Mouse (Mus musculus) stomach, postnatal 0 days (tissue): ENCODE measurements at regions not wholly inside any gene's neighbourhood (a gene's known extent, or its start where the extent isn't known, plus 50 kb on each side); places are given as distances from the start of the nearest gene placed in this dataset.
A peak's percentile ranks its signal among the peaks of the same experiment; 100 is the strongest.

Experiments
- ATAC-seq: fragments of 200-750 bp; cut with Nextera tagmentation; 2 replicates; pipeline ENCODE4 v1.8.0; 2017; ENCODE audit not compliant: low FRiP score, low TSS enrichment
- DNase-seq: peaks from one replicate; pipeline ENCODE4 v3.0.0-alpha.2; 2016; ENCODE audit warnings: low spot score
- H3K27ac ChIP-seq: fragments of 300-500 bp; sonication (generic); replicated peaks from 2 replicates; pipeline ENCODE4 v1.5.1; 2014; ENCODE audit warnings: mild to moderate bottlenecking, control low read depth
- H3K27me3 ChIP-seq: fragments of 300-500 bp; sonication (generic); 2 replicates; pipeline ENCODE4 v1.6.1; 2014; ENCODE audit warnings: low read length; ENCODE audit not compliant: control insufficient read depth, insufficient read depth
- H3K36me3 ChIP-seq: fragments of 300-500 bp; sonication (generic); 2 replicates; pipeline ENCODE4 v1.6.1; 2014; ENCODE audit warnings: low read length, mixed read lengths; ENCODE audit not compliant: control insufficient read depth, insufficient read depth
- H3K4me1 ChIP-seq: fragments of 300-500 bp; sonication (generic); replicated peaks from 2 replicates; pipeline ENCODE4 v1.6.1; 2014; ENCODE audit warnings: antibody characterized with exemption; ENCODE audit not compliant: control insufficient read depth, insufficient read depth
- H3K4me2 ChIP-seq: fragments of 300-500 bp; sonication (generic); replicated peaks from 2 replicates; pipeline ENCODE4 v1.6.1; 2014; ENCODE audit warnings: low read depth, mild to moderate bottlenecking, control low read depth, moderate library complexity
- H3K4me3 ChIP-seq: fragments of 300-500 bp; sonication (generic); 2 replicates; pipeline ENCODE4 v1.5.1; 2014; ENCODE audit warnings: low read depth, low read length, control low read depth
- H3K9ac ChIP-seq: fragments of 300-500 bp; sonication (generic); 2 replicates; pipeline ENCODE4 v1.6.1; 2014; ENCODE audit warnings: mild to moderate bottlenecking, low read length, control low read depth, mixed read lengths
- H3K9me3 ChIP-seq: fragments of 300-500 bp; sonication (generic); 2 replicates; pipeline ENCODE4 v1.6.1; 2016; ENCODE audit warnings: low read length; ENCODE audit not compliant: control insufficient read depth
- CTCF ChIP-seq: IDR thresholded peaks from 2 replicates; pipeline ENCODE4 v1.5.1; 2016; ENCODE audit warnings: antibody characterized with exemption, low read depth, mild to moderate bottlenecking, moderate library complexity
- EP300 ChIP-seq: optimal IDR thresholded peaks from 2 replicates; pipeline ENCODE3; 2016; ENCODE audit warnings: antibody characterized with exemption
- WGBS: fragments of 180-500 bp; shearing (Covaris S2); extraction: QIAGEN DNeasy Blood & Tissue Kit; methylation state at CpG from one replicate; pipeline ENCODE4 v1.1.7; 2014; 5-methylcytosine and 5-hydroxymethylcytosine counted together

- Histone ChIP-seq H3K27ac (no peak overlapping the region), H3K27me3 (no peaks in the 10 kb centered on the region), H3K36me3 (no peaks in the 10 kb centered on the region), H3K4me2 (no peak overlapping the region), H3K9me3 (no peaks in the 10 kb centered on the region), H3K9ac (no peak overlapping the region), H3K4me1 (no peaks in the 10 kb centered on the region), H3K4me3 (no peak overlapping the region)
- TF ChIP-seq CTCF = no peak
- TF ChIP-seq EP300 = no peak
- DNase-seq = no peak
- 80% methylated on average over 3 of the region's 3 CpGs for WGBS
- no peak for ATAC-seq
Measured at GRCm38 (mm10) chr3:15068256-15068655, 182.2 kb downstream of the Car2 start.

GRCm38 (mm10) chr3:15071030-15071883 lies 185.2 kb downstream of the Car2 start:
- no peak overlapping the region for H3K4me3 ChIP-seq
- no peak overlapping the region for H3K4me2 ChIP-seq
- 60% methylated on average over 6 of the region's 6 CpGs for WGBS
- H3K36me3 ChIP-seq = no peaks in the 10 kb centered on the region
- no peak for ATAC-seq
- no peaks in the 10 kb centered on the region for H3K4me1 ChIP-seq
- no peak overlapping the region for H3K27ac ChIP-seq
- no peak overlapping the region for H3K9ac ChIP-seq
- H3K9me3 ChIP-seq = no peaks in the 10 kb centered on the region
- TF ChIP-seq EP300 = no peak
- TF ChIP-seq CTCF = no peak
- peak; percentile 16 for DNase-seq
- no peaks in the 10 kb centered on the region for H3K27me3 ChIP-seq

- no peak overlapping the region for H3K9ac ChIP-seq
- no peak overlapping the region for H3K4me2 ChIP-seq
- no peaks in the 10 kb centered on the region for H3K4me1 ChIP-seq
- ATAC-seq (no peak), DNase-seq (no peak)
- no peaks in the 10 kb centered on the region for H3K9me3 ChIP-seq
- no peaks in the 10 kb centered on the region for H3K27me3 ChIP-seq
- TF ChIP-seq CTCF = no peak
- no peak for TF ChIP-seq EP300
- WGBS = 63% methylated on average over 2 of the region's 2 CpGs
- H3K4me3 ChIP-seq = no peak overlapping the region
- no peak overlapping the region for H3K27ac ChIP-seq
- no peaks in the 10 kb centered on the region for H3K36me3 ChIP-seq
Measured at GRCm38 (mm10) chr3:15073405-15073804, 187.3 kb downstream of the Car2 start.

- no peak overlapping the region for H3K4me3 ChIP-seq
- H3K27ac ChIP-seq = no peak overlapping the region
- WGBS = 44% methylated on average over 1 of the region's 1 CpGs
- H3K9me3 ChIP-seq = no peaks in the 10 kb centered on the region
- DNase-seq (no peak), ATAC-seq (no peak)
- no peaks in the 10 kb centered on the region for H3K36me3 ChIP-seq
- TF ChIP-seq CTCF (no peak), EP300 (no peak)
- H3K27me3 ChIP-seq = no peaks in the 10 kb centered on the region
- no peaks in the 10 kb centered on the region for H3K4me1 ChIP-seq
- H3K9ac ChIP-seq = no peak overlapping the region
- H3K4me2 ChIP-seq = no peak overlapping the region
Measured at GRCm38 (mm10) chr3:15073847-15074246, 187.8 kb downstream of the Car2 start.

GRCm38 (mm10) chr3:15074949-15075348 lies 188.9 kb downstream of the Car2 start:
- DNase-seq (no peak), ATAC-seq (no peak)
- H3K36me3 ChIP-seq = no peaks in the 10 kb centered on the region
- H3K27me3 ChIP-seq = no peaks in the 10 kb centered on the region
- H3K9me3 ChIP-seq = no peaks in the 10 kb centered on the region
- H3K4me3 ChIP-seq = no peak overlapping the region
- H3K27ac ChIP-seq = no peak overlapping the region
- H3K4me1 ChIP-seq = no peaks in the 10 kb centered on the region
- H3K4me2 ChIP-seq = no peak overlapping the region
- no peak overlapping the region for H3K9ac ChIP-seq
- TF ChIP-seq EP300 (no peak), CTCF (no peak)

- TF ChIP-seq EP300 = no peak
- peak; percentile 56 for TF ChIP-seq CTCF
- H3K4me3 ChIP-seq = no peak overlapping the region
- no peak for ATAC-seq
- H3K27ac ChIP-seq = no peak overlapping the region
- 72% methylated on average over 1 of the region's 1 CpGs for WGBS
- H3K27me3 ChIP-seq = no peaks in the 10 kb centered on the region
- H3K4me1 ChIP-seq = no peaks in the 10 kb centered on the region
- no peaks in the 10 kb centered on the region for H3K9me3 ChIP-seq
- H3K36me3 ChIP-seq = no peaks in the 10 kb centered on the region
- no peak overlapping the region for H3K4me2 ChIP-seq
- no peak overlapping the region for H3K9ac ChIP-seq
- DNase-seq = no peak
Measured at GRCm38 (mm10) chr3:15090124-15090523, 204.1 kb downstream of the Car2 start.
